Mouse (Mus musculus): Measurements from ENCODE around the gene Npcd. TPM values are rescaled to one million over a fixed set of nuclear protein-coding genes. Genes with fewer than 3 reads are reported as not detected.

The Npcd gene
- polyA plus RNA-seq, 1 experiment from 2014 or later = not detected

- no peak overlapping the region for H3K27ac ChIP-seq (replicated peaks; ENCODE audit: low read depth, low read length)
- H3K27me3 ChIP-seq (replicated peaks; ENCODE audit: control insufficient read depth, insufficient read depth, low read length) = peaks cover 55% of the 10 kb centered on the region
- no peak overlapping the region for H3K4me2 ChIP-seq (ENCODE audit: low read depth, low read length)
- no peaks in the 10 kb centered on the region for H3K36me3 ChIP-seq (ENCODE audit: control insufficient read depth, insufficient read depth, low read length)
- no peaks in the 10 kb centered on the region for H3K9me3 ChIP-seq (ENCODE audit: control insufficient read depth, low read length)
- H3K9ac ChIP-seq (ENCODE audit: low read depth, low read length) = no peak overlapping the region
- WGBS = 54% methylated on average over 4 of the region's 4 CpGs
- no peak overlapping the region for H3K4me3 ChIP-seq (ENCODE audit: low read depth, low read length)
- H3K4me1 ChIP-seq (ENCODE audit: control insufficient read depth, insufficient read depth, low read length) = peaks cover 10% of the 10 kb centered on the region
- ATAC-seq (ENCODE audit: low read depth) = no peak
- DNase-seq (ENCODE audit: low spot score) = no peak
These were observed 31.7 kb downstream of the Npcd start for GRCm38 (mm10) chr15:79802304-79802703.

- no peak overlapping the region for H3K4me3 ChIP-seq (ENCODE audit: low read depth, low read length)
- H3K27me3 ChIP-seq (replicated peaks; ENCODE audit: control insufficient read depth, insufficient read depth, low read length) = peaks cover 49% of the 10 kb centered on the region
- DNase-seq (ENCODE audit: low spot score) (no peak), ATAC-seq (ENCODE audit: low read depth) (no peak)
- H3K9ac ChIP-seq (ENCODE audit: low read depth, low read length) = no peak overlapping the region
- no peaks in the 10 kb centered on the region for H3K9me3 ChIP-seq (ENCODE audit: control insufficient read depth, low read length)
- peaks cover 10% of the 10 kb centered on the region for H3K4me1 ChIP-seq (ENCODE audit: control insufficient read depth, insufficient read depth, low read length)
- 58% methylated on average over 2 of the region's 2 CpGs for WGBS
- no peaks in the 10 kb centered on the region for H3K36me3 ChIP-seq (ENCODE audit: control insufficient read depth, insufficient read depth, low read length)
- H3K27ac ChIP-seq (replicated peaks; ENCODE audit: low read depth, low read length) = no peak overlapping the region
- no peak overlapping the region for H3K4me2 ChIP-seq (ENCODE audit: low read depth, low read length)
These were observed 32.4 kb downstream of the Npcd start for GRCm38 (mm10) chr15:79801646-79802045.

GRCm38 (mm10) chr15:79800701-79801100 is 33.3 kb downstream of the Npcd start:
- Histone ChIP-seq H3K4me1 (ENCODE audit: control insufficient read depth, insufficient read depth, low read length) (peaks cover 10% of the 10 kb centered on the region), H3K36me3 (ENCODE audit: control insufficient read depth, insufficient read depth, low read length) (no peaks in the 10 kb centered on the region), H3K9ac (ENCODE audit: low read depth, low read length) (no peak overlapping the region), H3K27me3 (replicated peaks; ENCODE audit: control insufficient read depth, insufficient read depth, low read length) (peaks cover 39% of the 10 kb centered on the region), H3K9me3 (ENCODE audit: control insufficient read depth, low read length) (no peaks in the 10 kb centered on the region), H3K4me2 (ENCODE audit: low read depth, low read length) (no peak overlapping the region), H3K27ac (replicated peaks; ENCODE audit: low read depth, low read length) (no peak overlapping the region), H3K4me3 (ENCODE audit: low read depth, low read length) (no peak overlapping the region)
- 62% methylated on average over 11 of the region's 11 CpGs for WGBS
- no peak for ATAC-seq (ENCODE audit: low read depth)
- DNase-seq (ENCODE audit: low spot score) = no peak

- Histone ChIP-seq H3K36me3 (ENCODE audit: control insufficient read depth, insufficient read depth, low read length) (no peaks in the 10 kb centered on the region), H3K9ac (ENCODE audit: low read depth, low read length) (no peak overlapping the region), H3K27me3 (replicated peaks; ENCODE audit: control insufficient read depth, insufficient read depth, low read length) (peaks cover 22% of the 10 kb centered on the region), H3K4me3 (ENCODE audit: low read depth, low read length) (no peak overlapping the region), H3K9me3 (ENCODE audit: control insufficient read depth, low read length) (no peaks in the 10 kb centered on the region), H3K27ac (replicated peaks; ENCODE audit: low read depth, low read length) (no peak overlapping the region), H3K4me1 (ENCODE audit: control insufficient read depth, insufficient read depth, low read length) (no peaks in the 10 kb centered on the region), H3K4me2 (ENCODE audit: low read depth, low read length) (no peak overlapping the region)
- whole genome bisulfite sequencing = 89% methylated on average over 10 of the region's 10 CpGs
- ATAC-seq (ENCODE audit: low read depth) (no peak), DNase-seq (ENCODE audit: low spot score) (no peak)
These were observed 35.4 kb downstream of the Npcd start for GRCm38 (mm10) chr15:79798591-79798990.

- DNase-seq (ENCODE audit: low spot score) = no peak
- H3K27ac ChIP-seq (replicated peaks; ENCODE audit: low read depth, low read length) = no peak overlapping the region
- 0 out of 2 replicates have a peak overlapping the region, but pooled peaks have one; percentile 16 for H3K9ac ChIP-seq (ENCODE audit: low read depth, low read length)
- H3K9me3 ChIP-seq (ENCODE audit: control insufficient read depth, low read length) = no peaks in the 10 kb centered on the region
- no peak for ATAC-seq (ENCODE audit: low read depth)
- H3K36me3 ChIP-seq (ENCODE audit: control insufficient read depth, insufficient read depth, low read length) = no peaks in the 10 kb centered on the region
- H3K4me2 ChIP-seq (ENCODE audit: low read depth, low read length) = no peak overlapping the region
- 73% methylated on average over 8 of the region's 8 CpGs for WGBS
- no peaks in the 10 kb centered on the region for H3K4me1 ChIP-seq (ENCODE audit: control insufficient read depth, insufficient read depth, low read length)
- no peak overlapping the region for H3K4me3 ChIP-seq (ENCODE audit: low read depth, low read length)
- peaks cover 13% of the 10 kb centered on the region for H3K27me3 ChIP-seq (replicated peaks; ENCODE audit: control insufficient read depth, insufficient read depth, low read length)
These were observed 36.4 kb downstream of the Npcd start for GRCm38 (mm10) chr15:79797680-79798079.

- Histone ChIP-seq H3K4me2 (ENCODE audit: low read depth, low read length) (no peak overlapping the region), H3K27ac (replicated peaks; ENCODE audit: low read depth, low read length) (no peak overlapping the region), H3K4me1 (ENCODE audit: control insufficient read depth, insufficient read depth, low read length) (no peaks in the 10 kb centered on the region), H3K9ac (ENCODE audit: low read depth, low read length) (no peak overlapping the region), H3K9me3 (ENCODE audit: control insufficient read depth, low read length) (no peaks in the 10 kb centered on the region), H3K36me3 (ENCODE audit: control insufficient read depth, insufficient read depth, low read length) (no peaks in the 10 kb centered on the region), H3K27me3 (replicated peaks; ENCODE audit: control insufficient read depth, insufficient read depth, low read length) (peaks cover 7% of the 10 kb centered on the region), H3K4me3 (ENCODE audit: low read depth, low read length) (no peak overlapping the region)
- 85% methylated on average over 7 of the region's 7 CpGs for WGBS
- DNase-seq (ENCODE audit: low spot score) (no peak), ATAC-seq (ENCODE audit: low read depth) (no peak)
These were observed 36.9 kb downstream of the Npcd start for GRCm38 (mm10) chr15:79797096-79797495.

- H3K4me2 ChIP-seq (ENCODE audit: low read depth, low read length) = no peak overlapping the region
- no peak overlapping the region for H3K9ac ChIP-seq (ENCODE audit: low read depth, low read length)
- no peak overlapping the region for H3K27ac ChIP-seq (replicated peaks; ENCODE audit: low read depth, low read length)
- WGBS = 79% methylated on average over 12 of the region's 12 CpGs
- no peak overlapping the region for H3K4me3 ChIP-seq (ENCODE audit: low read depth, low read length)
- no peaks in the 10 kb centered on the region for H3K4me1 ChIP-seq (ENCODE audit: control insufficient read depth, insufficient read depth, low read length)
- ATAC-seq (ENCODE audit: low read depth) = no peak
- no peaks in the 10 kb centered on the region for H3K36me3 ChIP-seq (ENCODE audit: control insufficient read depth, insufficient read depth, low read length)
- no peak for DNase-seq (ENCODE audit: low spot score)
- no peaks in the 10 kb centered on the region for H3K9me3 ChIP-seq (ENCODE audit: control insufficient read depth, low read length)
- H3K27me3 ChIP-seq (replicated peaks; ENCODE audit: control insufficient read depth, insufficient read depth, low read length) = no peaks in the 10 kb centered on the region
These were observed 37.8 kb downstream of the Npcd start for GRCm38 (mm10) chr15:79796256-79796655.

GRCm38 (mm10) chr15:79794173-79794572 is 39.9 kb downstream of the Npcd start:
- H3K27me3 ChIP-seq (replicated peaks; ENCODE audit: control insufficient read depth, insufficient read depth, low read length) = no peaks in the 10 kb centered on the region
- ATAC-seq (ENCODE audit: low read depth) = no peak
- H3K36me3 ChIP-seq (ENCODE audit: control insufficient read depth, insufficient read depth, low read length) = no peaks in the 10 kb centered on the region
- no peaks in the 10 kb centered on the region for H3K4me1 ChIP-seq (ENCODE audit: control insufficient read depth, insufficient read depth, low read length)
- H3K9ac ChIP-seq (ENCODE audit: low read depth, low read length) = no peak overlapping the region
- H3K9me3 ChIP-seq (ENCODE audit: control insufficient read depth, low read length) = no peaks in the 10 kb centered on the region
- no peak overlapping the region for H3K4me2 ChIP-seq (ENCODE audit: low read depth, low read length)
- H3K4me3 ChIP-seq (ENCODE audit: low read depth, low read length) = no peak overlapping the region
- no peak overlapping the region for H3K27ac ChIP-seq (replicated peaks; ENCODE audit: low read depth, low read length)
- DNase-seq (ENCODE audit: low spot score) = no peak
- WGBS = 25% methylated on average over 16 of the region's 20 CpGs

GRCm38 (mm10) chr15:79793076-79793475 is 41.0 kb downstream of the Npcd start:
- Histone ChIP-seq H3K4me3 (ENCODE audit: low read depth, low read length) (no peak overlapping the region), H3K4me1 (ENCODE audit: control insufficient read depth, insufficient read depth, low read length) (no peaks in the 10 kb centered on the region), H3K27ac (replicated peaks; ENCODE audit: low read depth, low read length) (no peak overlapping the region), H3K9ac (ENCODE audit: low read depth, low read length) (no peak overlapping the region), H3K27me3 (replicated peaks; ENCODE audit: control insufficient read depth, insufficient read depth, low read length) (no peaks in the 10 kb centered on the region), H3K36me3 (ENCODE audit: control insufficient read depth, insufficient read depth, low read length) (no peaks in the 10 kb centered on the region), H3K9me3 (ENCODE audit: control insufficient read depth, low read length) (no peaks in the 10 kb centered on the region), H3K4me2 (ENCODE audit: low read depth, low read length) (no peak overlapping the region)
- DNase-seq (ENCODE audit: low spot score) (no peak), ATAC-seq (ENCODE audit: low read depth) (no peak)
- WGBS = 93% methylated on average over 9 of the region's 9 CpGs

Data from embryonic facial prominence, embryonic 14.5 days (tissue).